ENCODE assay signal across 14 mouse cellular contexts in genomic region chr2:30456104-30456980, GRCm38 (mm10). TPM values are rescaled to one million over a fixed set of nuclear protein-coding genes. Genes with fewer than 3 reads are reported as not detected.
DNase-seq lines count a peak whose midpoint lies in the region; ATAC-seq and TF ChIP-seq lines count a peak whose summit lies in the region.
"Had no signal": no experiment of that assay in that cellular context is flagged by ENCODE, and none has a peak within 500 bp of the region (broad histone marks: within the 10 kb centered on the region; RNA-seq: fewer than 3 reads in every experiment).

No protein-coding gene starts in this region.

- 44% methylated on average over 13 of the region's 13 CpGs for WGBS in heart, embryonic 11.5 days (ENCODE audit: insufficient replicate concordance)
- WGBS in midbrain, embryonic 16.5 days: 81% methylated on average over 13 of the region's 13 CpGs
- WGBS in midbrain, embryonic 15.5 days: 77% methylated on average over 13 of the region's 13 CpGs
- WGBS in midbrain, postnatal 0 days: 77% methylated on average over 13 of the region's 13 CpGs

- TF ChIP-seq CTCF in midbrain, postnatal 0 days (IDR thresholded peaks at IDR 0.05): no peak

- no peak overlapping the region for H3K4me3 ChIP-seq in heart, embryonic 11.5 days (ENCODE audit: low read depth, low read length)
- no peak overlapping the region for H3K4me3 ChIP-seq in midbrain, embryonic 16.5 days (ENCODE audit: low read depth, low read length)
- H3K4me3 ChIP-seq in midbrain, embryonic 15.5 days: no peak overlapping the region
- H3K4me3 ChIP-seq in midbrain, postnatal 0 days (ENCODE audit: low read depth, low read length): no peak overlapping the region
- H3K4me3 ChIP-seq: embryonic facial prominence, embryonic 13.5 days; limb, embryonic 12.5 days; lung, embryonic 15.5 days; midbrain, embryonic 12.5 days had no signal

- no peaks in the 10 kb centered on the region for H3K27me3 ChIP-seq in heart, embryonic 11.5 days (ENCODE audit: control insufficient read depth, insufficient read depth, low read length)
- no peaks in the 10 kb centered on the region for H3K27me3 ChIP-seq in midbrain, embryonic 16.5 days (ENCODE audit: control insufficient read depth, insufficient read depth, low read depth, low read length)
- H3K27me3 ChIP-seq in midbrain, embryonic 15.5 days (replicated peaks): no peaks in the 10 kb centered on the region
- H3K27me3 ChIP-seq in midbrain, postnatal 0 days (ENCODE audit: insufficient read depth, low read length): no peaks in the 10 kb centered on the region
- H3K27me3 ChIP-seq: embryonic facial prominence, embryonic 13.5 days; limb, embryonic 12.5 days; lung, embryonic 15.5 days; midbrain, embryonic 12.5 days had no signal

- no peaks in the 10 kb centered on the region for H3K9me3 ChIP-seq in heart, embryonic 11.5 days (replicated peaks; ENCODE audit: control insufficient read depth, low read length)
- H3K9me3 ChIP-seq in midbrain, embryonic 16.5 days (replicated peaks; ENCODE audit: control insufficient read depth, low read length, poor library complexity, severe bottlenecking): no peaks in the 10 kb centered on the region
- no peaks in the 10 kb centered on the region for H3K9me3 ChIP-seq in midbrain, embryonic 15.5 days
- no peaks in the 10 kb centered on the region for H3K9me3 ChIP-seq in midbrain, postnatal 0 days (ENCODE audit: low read length)
- H3K9me3 ChIP-seq: embryonic facial prominence, embryonic 13.5 days; limb, embryonic 12.5 days; lung, embryonic 15.5 days; midbrain, embryonic 12.5 days had no signal

- H3K4me2 ChIP-seq in heart, embryonic 11.5 days: no peak overlapping the region
- H3K4me2 ChIP-seq in midbrain, embryonic 16.5 days (ENCODE audit: low read length): no peak overlapping the region
- no peak overlapping the region for H3K4me2 ChIP-seq in midbrain, embryonic 15.5 days
- H3K4me2 ChIP-seq in midbrain, postnatal 0 days (ENCODE audit: low read depth, low read length, poor library complexity, severe bottlenecking): no peak overlapping the region
- H3K4me2 ChIP-seq: embryonic facial prominence, embryonic 13.5 days; limb, embryonic 12.5 days; lung, embryonic 15.5 days; midbrain, embryonic 12.5 days had no signal

- no peak for DNase-seq in heart, adult 8-10 months (ENCODE audit: low spot score)
- no peak for DNase-seq in midbrain, postnatal 0 days (ENCODE audit: low spot score)
- no peak for DNase-seq in right cerebral cortex, adult 18-20 months
- DNase-seq in layer of hippocampus, adult 18-20 months (ENCODE audit: low spot score in 2 of 2): no peak
- DNase-seq: cerebellum, postnatal 10 days; thymus, postnatal 25 days had no signal

- peak overlapping the region; percentile 60 for H3K9ac ChIP-seq in heart, embryonic 11.5 days (ENCODE audit: low read depth, low read length)
- no peak overlapping the region for H3K9ac ChIP-seq in midbrain, embryonic 16.5 days (ENCODE audit: low read depth, low read length)
- no peak overlapping the region for H3K9ac ChIP-seq in midbrain, embryonic 15.5 days
- no peak overlapping the region for H3K9ac ChIP-seq in midbrain, postnatal 0 days (replicated peaks; ENCODE audit: low read length, poor library complexity, severe bottlenecking)
- H3K9ac ChIP-seq: embryonic facial prominence, embryonic 13.5 days; limb, embryonic 12.5 days; lung, embryonic 15.5 days; midbrain, embryonic 12.5 days had no signal

- H3K36me3 ChIP-seq in heart, embryonic 11.5 days (ENCODE audit: control insufficient read depth, insufficient read depth, low read length): peaks cover 4% of the 10 kb centered on the region; the same call in 1 of the 2 replicates
- H3K36me3 ChIP-seq in midbrain, embryonic 16.5 days (ENCODE audit: control insufficient read depth, insufficient read depth, low read length): no peaks in the 10 kb centered on the region
- no peaks in the 10 kb centered on the region for H3K36me3 ChIP-seq in midbrain, embryonic 15.5 days (replicated peaks)
- no peaks in the 10 kb centered on the region for H3K36me3 ChIP-seq in midbrain, postnatal 0 days (ENCODE audit: insufficient read depth, low read length)

- H3K4me1 ChIP-seq in heart, embryonic 11.5 days (ENCODE audit: control insufficient read depth, insufficient read depth, low read length): peaks cover 20% of the 10 kb centered on the region
- no peaks in the 10 kb centered on the region for H3K4me1 ChIP-seq in midbrain, embryonic 16.5 days (ENCODE audit: control insufficient read depth, insufficient read depth, low read length)
- H3K4me1 ChIP-seq in midbrain, embryonic 15.5 days: no peaks in the 10 kb centered on the region
- 0 out of 2 replicates have a peak, but pooled peaks cover 2% of the 10 kb centered on the region for H3K4me1 ChIP-seq in midbrain, postnatal 0 days (ENCODE audit: insufficient read depth, low read length)

- no peak for ATAC-seq in heart, embryonic 11.5 days (replicated peaks; ENCODE audit: insufficient number of reproducible peaks, low FRiP score, low TSS enrichment)
- ATAC-seq in midbrain, embryonic 16.5 days: 0 out of 2 replicates have a peak, but pooled peaks have one; percentile 17
- no peak for ATAC-seq in midbrain, embryonic 15.5 days (replicated peaks)
- ATAC-seq in midbrain, postnatal 0 days (ENCODE audit: low FRiP score): no peak
- ATAC-seq: forebrain, embryonic 16.5 days had no signal

- peak overlapping the region; percentile 71 for H3K27ac ChIP-seq in heart, embryonic 11.5 days (ENCODE audit: low read depth, low read length)
- H3K27ac ChIP-seq in midbrain, embryonic 16.5 days (ENCODE audit: low read length): no peak overlapping the region
- H3K27ac ChIP-seq in midbrain, embryonic 15.5 days: no peak overlapping the region
- H3K27ac ChIP-seq in midbrain, postnatal 0 days (ENCODE audit: low read depth, low read length): peak overlapping the region; percentile 26; the same call in 1 of the 2 replicates
- H3K27ac ChIP-seq: embryonic facial prominence, embryonic 13.5 days; limb, embryonic 12.5 days; lung, embryonic 15.5 days; midbrain, embryonic 12.5 days had no signal

RNA-seq across cellular contexts. Expression of gene Ier5l, which starts 17.7 kb away (rescaled TPM):
- polyA plus RNA-seq in heart, embryonic 11.5 days (2014; fragmentation: Nextera tagmentation; extraction: Ambion mirVana): 2.4 TPM in 2 replicates
- total RNA-seq in heart, adult 8-10 months (2022): 1 to 10 TPM; 2.4 to 5.0 (median 4.3) TPM
- 2.0 TPM in 2 replicates for polyA plus RNA-seq in midbrain, embryonic 16.5 days (2015; fragmentation: Nextera tagmentation; extraction: Ambion mirVana)
- 2.3 and 2.8 TPM in 2 replicates for polyA plus RNA-seq in midbrain, embryonic 15.5 days (2015; fragmentation: Nextera tagmentation; extraction: Ambion mirVana)
- total RNA-seq in midbrain, postnatal 0 days (2014; rRNA removed): 23.6 and 28.2 TPM in 2 replicates
- 2.6 and 3.2 TPM in 2 replicates for polyA plus RNA-seq in midbrain, postnatal 0 days (2015; fragmentation: Nextera tagmentation; extraction: Ambion mirVana)
- 10 to 100 TPM; 15.2 to 18.0 TPM for total RNA-seq in layer of hippocampus, adult 18-20 months (2021)

RNA-seq across cellular contexts. Expression of gene Ptpa, which starts 40.5 kb away (rescaled TPM):
- polyA plus RNA-seq in heart, embryonic 11.5 days (2014; fragmentation: Nextera tagmentation; extraction: Ambion mirVana): 50.3 and 63.5 TPM in 2 replicates
- total RNA-seq in heart, adult 8-10 months (2022): 100 to 1,000 TPM in 1 of 4 experiments, 10 to 100 TPM in 3; 74.6 to 100 (median 83.0) TPM
- 146 and 156 TPM in 2 replicates for polyA plus RNA-seq in midbrain, embryonic 16.5 days (2015; fragmentation: Nextera tagmentation; extraction: Ambion mirVana)
- polyA plus RNA-seq in midbrain, embryonic 15.5 days (2015; fragmentation: Nextera tagmentation; extraction: Ambion mirVana): 152 and 155 TPM in 2 replicates
- 139 and 147 TPM in 2 replicates for total RNA-seq in midbrain, postnatal 0 days (2014; rRNA removed)
- polyA plus RNA-seq in midbrain, postnatal 0 days (2015; fragmentation: Nextera tagmentation; extraction: Ambion mirVana): 138 and 141 TPM in 2 replicates
- total RNA-seq in layer of hippocampus, adult 18-20 months (2021): 100 to 1,000 TPM; 170 to 176 TPM

RNA-seq across cellular contexts. Expression of gene Crat, which starts 40.7 kb away (rescaled TPM):
- polyA plus RNA-seq in heart, embryonic 11.5 days (2014; fragmentation: Nextera tagmentation; extraction: Ambion mirVana): 61.5 and 66.0 TPM in 2 replicates
- 100 to 1,000 TPM; 490 to 636 (median 559) TPM for total RNA-seq in heart, adult 8-10 months (2022)
- polyA plus RNA-seq in midbrain, embryonic 16.5 days (2015; fragmentation: Nextera tagmentation; extraction: Ambion mirVana): 23.6 and 26.0 TPM in 2 replicates
- 22.5 and 23.9 TPM in 2 replicates for polyA plus RNA-seq in midbrain, embryonic 15.5 days (2015; fragmentation: Nextera tagmentation; extraction: Ambion mirVana)
- 32.6 and 38.0 TPM in 2 replicates for total RNA-seq in midbrain, postnatal 0 days (2014; rRNA removed)
- polyA plus RNA-seq in midbrain, postnatal 0 days (2015; fragmentation: Nextera tagmentation; extraction: Ambion mirVana): 24.9 and 27.4 TPM in 2 replicates
- total RNA-seq in layer of hippocampus, adult 18-20 months (2021): 10 to 100 TPM; 45.9 to 55.6 TPM

Comparison
In these comparisons a context has a peak if more than half of its experiments do, and no peak if none do; other contexts are left out.
1. H3K27ac ChIP-seq: peak in heart, embryonic 11.5 days (single experiment) and midbrain, postnatal 0 days (single experiment); none in midbrain, embryonic 16.5 days (single experiment) and midbrain, embryonic 15.5 days (single experiment).